Mouse (Mus musculus) gastrocnemius, postnatal 10 days (tissue): Measurements from ENCODE around the gene Agbl4. TPM values are rescaled to one million over a fixed set of nuclear protein-coding genes. Genes with fewer than 3 reads are reported as not detected.

Experiments used
- DNase-seq: peaks from one replicate; pipeline ENCODE4 v3.0.0; 2021; ENCODE audit warnings: mixed read lengths
- total RNA-seq, 2 experiments: library from RNA; stranded (reverse); gene quantifications; 2 replicates each; pipeline ENCODE4 v1.2.3; 2021

Gene Agbl4
- total RNA-seq, 2 experiments from 2014 or later, result 0.12 TPM; not detected in 1

DNA sequence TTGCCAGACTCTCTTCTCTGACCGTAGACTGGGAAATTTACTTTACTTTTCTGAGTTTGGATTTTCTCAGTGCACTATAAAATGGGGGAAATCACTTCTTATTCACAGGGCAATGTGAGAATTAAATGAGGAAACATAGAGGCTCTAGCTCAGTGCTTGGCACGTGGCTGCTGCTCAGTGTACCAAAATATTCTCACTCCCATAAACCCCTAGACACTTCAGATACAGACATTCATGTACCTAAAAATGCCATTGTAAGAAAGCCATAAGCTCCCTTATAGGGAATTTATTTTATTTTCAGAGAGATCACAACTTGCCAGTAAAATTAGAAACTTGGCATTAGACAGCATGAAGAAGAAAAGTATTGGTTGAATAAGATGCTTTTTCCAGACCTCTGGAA lies 883.5 kb downstream of the Agbl4 start:
- DNase-seq, result no peak

DNA sequence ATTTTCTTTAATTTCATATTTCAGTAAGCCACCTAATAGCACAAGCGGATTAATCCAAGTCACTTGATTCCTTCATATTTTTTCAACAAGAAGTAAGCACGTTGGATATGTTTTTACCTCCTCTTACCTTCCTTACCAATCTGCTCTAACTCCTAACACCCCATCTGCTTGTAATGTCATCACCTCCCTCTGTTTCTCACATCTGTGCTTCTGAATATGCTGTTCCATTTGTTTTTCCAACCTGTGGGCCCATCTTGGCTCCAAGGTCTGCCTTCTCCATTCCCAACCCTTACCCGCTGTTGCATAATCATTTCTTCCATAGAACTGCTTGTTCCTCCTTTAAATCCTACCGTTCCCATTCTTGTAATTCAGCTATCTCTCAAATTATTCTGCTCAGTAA lies 884.4 kb downstream of the Agbl4 start:
- DNase-seq, result no peak

DNA sequence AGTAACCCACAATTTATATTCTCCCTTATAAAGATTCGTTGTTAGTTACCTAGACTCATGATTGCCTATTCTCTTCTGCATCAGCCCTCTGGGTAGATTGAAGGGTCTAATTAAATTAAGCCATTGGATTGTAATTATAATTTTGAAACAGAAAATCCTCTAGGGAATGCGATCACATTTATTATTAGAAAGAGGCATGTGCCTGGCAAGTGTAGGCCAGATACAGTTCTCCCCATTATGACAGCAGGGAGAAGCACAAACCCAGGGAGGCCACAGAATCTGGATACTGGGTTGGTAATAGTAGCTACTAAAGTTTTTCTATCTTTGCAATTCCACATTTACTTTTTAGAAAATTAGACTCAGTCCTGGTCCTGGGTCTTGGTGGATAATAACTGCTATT lies 887.2 kb downstream of the Agbl4 start:
- no peak for DNase-seq

DNA sequence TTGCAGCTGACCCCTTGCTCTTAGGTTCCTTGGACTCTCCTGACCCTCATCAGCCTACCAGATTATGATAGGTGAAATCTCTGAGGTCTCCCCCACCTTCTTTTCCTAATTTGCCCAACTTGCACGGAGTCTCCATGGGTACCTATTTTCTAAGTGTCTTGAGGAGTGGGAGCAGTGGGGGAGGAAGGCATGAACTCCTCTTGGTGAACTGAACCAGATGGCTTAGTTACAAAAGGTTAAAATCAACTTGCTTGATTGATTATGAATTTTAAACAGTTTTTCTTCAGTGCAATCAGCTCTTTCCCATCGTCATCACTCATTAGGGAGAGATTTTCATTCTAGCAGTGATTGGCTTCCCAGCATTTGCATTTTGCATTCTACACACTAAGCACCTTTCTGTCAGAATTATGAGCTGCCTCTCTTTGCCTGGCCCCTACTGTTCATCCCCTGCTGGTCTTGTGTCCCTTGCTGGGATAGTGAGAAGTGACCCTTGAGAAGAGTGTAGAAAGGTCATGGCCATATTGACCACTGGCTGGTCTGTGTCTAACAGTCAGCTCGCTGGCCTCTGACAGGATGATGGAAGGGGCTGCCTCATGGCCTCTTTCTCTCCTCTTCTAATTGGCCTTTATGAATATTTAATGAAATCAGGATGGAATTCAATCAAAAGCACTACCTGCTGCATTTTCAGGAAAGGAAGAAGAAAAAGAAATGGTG lies 897.2 kb downstream of the Agbl4 start:
- no peak for DNase-seq

DNA sequence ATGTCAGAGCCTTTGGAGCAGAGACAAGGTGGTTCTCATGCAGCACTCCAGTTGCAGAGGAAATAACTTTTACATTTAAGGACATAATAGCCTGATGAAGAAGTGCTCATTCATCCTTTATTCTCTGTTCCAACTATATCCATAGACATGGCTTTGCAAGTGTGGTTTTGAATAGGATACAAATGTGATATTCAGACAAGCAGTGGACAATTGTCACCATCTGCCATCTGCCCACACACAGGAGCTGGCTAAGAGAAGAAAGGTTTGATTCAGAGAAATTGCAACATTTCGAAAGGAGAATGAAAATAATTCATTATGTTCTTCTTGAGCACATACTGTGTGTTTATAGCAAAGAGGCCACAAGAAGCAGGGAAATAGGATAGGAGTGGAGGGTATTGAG lies 909.1 kb downstream of the Agbl4 start:
- DNase-seq, result no peak

DNA sequence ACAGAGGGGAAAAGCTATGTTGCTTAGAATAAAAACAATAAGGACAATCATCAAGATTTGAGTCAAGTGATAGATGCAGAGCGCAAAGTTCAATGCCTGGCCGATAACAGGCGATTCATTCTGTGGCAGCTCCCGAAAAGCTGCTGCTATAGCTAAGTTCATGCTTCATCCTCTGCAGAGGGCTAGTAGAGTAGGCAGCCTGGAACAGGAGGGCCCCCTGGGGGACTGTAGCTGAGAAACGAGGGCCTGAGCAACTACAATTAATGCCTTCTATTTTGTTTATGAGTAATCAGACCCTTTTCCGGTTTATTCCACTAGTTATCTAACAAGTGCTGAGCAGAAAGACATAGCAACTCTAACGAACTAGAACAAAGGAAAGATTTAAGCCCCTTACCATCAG lies 909.7 kb downstream of the Agbl4 start:
- no peak for DNase-seq

DNA sequence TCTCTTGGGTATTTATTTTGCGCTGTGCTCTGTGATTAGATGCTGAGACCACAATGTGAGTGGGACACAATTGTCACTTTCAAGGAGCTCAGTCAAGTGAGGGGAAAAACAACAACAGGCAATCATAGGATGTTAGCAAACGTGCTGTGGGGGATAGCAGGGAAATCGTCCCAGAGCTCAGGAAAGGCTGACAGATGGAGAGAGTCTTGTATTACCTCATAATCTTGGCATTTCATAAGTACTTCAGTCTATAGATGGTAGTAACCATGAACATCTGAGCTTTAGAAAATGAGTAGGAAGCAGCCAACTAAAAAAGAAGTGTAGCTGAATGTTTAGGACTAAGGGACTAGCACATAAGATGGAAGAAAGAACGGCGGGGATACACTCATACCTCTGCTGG lies 910.2 kb downstream of the Agbl4 start:
- no peak for DNase-seq

DNA sequence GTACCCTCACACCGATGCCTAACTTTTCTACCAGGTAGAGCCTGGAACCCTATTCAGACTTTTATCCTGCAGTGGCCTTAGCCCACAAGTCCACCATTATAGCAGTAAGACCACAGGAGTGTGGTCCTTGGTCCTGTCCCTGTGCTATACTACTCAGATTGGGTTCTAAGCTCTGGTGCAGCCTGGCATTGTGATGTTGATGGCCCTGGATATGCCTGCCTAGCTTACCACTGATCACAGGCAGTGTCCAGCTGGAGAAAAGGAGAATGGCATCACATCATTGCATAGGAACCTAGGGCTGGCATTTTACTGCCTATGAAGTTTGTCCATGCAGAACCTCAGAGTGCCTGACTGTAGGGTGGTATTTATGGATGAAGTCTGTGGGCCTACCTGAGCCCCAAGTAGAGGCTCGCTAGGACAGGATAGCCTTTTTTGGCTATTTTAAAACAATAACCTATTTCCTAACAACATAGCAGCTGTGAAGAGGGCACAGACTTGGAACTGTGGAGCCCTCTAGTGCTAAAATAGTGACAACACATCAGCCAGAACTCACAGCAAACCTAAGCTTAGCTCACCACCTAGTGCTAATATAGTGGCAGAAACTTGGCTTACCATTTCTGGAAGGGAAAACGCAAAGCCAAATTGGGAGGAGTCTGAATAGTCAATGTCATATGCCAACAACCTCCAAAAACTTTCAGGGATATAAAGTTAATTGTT lies 911.3 kb downstream of the Agbl4 start:
- DNase-seq, result no peak

DNA sequence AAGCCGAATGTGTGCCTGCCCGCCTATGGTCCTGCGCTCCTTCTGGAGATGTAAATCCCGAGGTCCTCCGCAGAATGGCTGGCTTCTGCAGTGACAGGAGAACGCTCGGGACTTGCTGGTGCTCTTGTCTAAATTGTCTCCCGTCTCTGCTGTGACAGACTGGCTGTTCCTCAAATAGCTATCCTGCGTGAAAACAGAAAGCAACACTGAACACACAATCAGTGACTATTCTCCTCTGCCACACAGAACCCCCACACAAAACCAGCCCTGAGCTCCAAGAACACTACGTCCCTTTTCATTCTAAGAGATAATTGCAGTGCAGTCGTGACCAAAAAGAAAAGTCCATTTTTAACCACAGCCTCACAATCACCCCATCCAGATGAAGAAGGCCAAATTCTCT lies 929.6 kb downstream of the Agbl4 start:
- no peak for DNase-seq

DNA sequence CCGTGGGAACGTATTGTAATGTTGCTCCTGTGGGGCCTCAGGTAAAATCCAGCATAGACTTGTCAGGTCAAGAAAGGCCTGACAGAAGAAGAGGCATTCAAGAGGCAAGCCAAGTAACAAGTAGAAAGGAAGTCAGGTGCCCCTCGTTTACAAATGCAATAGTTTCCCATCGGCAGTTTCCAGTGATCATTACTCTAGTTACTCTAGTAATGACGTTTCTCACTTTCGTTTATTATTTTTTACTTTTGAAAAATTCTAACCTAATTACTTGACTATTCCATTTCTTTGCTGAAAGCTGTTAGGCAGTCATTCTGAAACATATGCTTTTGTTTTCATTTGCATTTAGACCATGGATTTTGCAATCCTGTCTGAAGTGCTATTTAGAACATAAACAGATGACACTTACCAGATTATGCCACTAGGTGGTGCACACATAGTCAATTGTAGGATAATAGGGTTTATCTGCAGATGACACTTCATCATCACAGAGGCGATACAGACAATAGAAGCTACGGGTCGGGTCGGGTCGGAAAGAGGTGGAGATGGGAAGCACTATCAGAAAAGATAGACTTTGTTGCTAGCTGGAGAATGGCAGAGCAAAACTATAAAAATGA lies 930.4 kb downstream of the Agbl4 start:
- no peak for DNase-seq

DNA sequence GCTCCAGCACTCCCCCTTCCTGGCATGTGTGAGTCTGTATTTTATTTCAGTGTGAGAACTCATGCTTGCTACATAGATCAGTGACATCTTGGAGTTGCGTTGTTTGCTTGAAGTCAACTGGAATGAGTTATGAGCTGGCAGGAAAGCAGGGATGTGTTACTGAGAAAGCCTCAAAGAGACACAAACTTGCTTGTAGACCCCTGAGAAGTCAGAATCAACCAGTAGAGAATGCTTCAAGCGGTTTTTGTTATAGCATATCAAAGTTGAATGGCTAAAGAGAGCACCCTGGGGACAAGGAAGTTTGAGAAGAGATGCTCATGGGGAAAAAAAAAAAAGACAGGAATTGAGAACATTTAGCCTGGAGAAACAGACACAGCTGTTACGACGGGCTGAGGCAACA lies 932.0 kb downstream of the Agbl4 start:
- DNase-seq, result no peak

DNA sequence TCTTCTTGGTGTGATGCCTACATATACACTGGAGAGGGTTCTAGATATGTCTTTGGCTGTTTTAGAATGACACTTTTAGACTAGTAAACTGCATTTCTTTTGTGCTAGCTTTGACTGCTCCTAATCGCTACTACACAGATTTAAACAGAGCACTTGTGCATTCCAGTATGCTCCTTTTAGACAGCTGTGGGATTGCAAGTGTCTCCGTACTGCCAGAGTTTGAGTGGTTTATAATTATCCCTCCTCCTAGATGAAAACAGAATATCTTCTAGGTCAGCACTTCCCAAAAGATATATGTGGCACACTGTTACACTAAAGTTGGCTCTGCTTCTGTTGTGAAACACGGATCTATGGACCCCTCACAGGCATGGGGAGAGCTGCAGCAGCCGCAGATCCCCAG lies 935.4 kb downstream of the Agbl4 start:
- DNase-seq, result no peak

DNA sequence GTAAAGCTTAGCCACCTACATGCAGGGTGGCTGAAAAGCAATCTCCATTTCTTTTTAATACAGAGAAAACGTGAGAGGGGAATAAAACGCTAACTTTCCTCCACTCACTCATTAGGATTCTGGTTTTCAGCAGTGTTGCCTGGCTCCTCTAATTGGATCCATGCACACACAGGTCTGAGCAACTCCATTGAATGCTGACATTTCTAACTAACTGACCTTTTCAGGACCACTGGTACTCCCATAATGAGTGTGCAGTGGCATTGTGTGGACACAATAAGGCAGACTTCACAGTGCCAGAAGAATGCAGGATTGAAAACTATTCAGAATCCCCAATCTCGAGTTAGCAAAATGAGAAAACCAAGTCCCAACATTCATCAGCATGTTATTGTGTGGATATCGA lies 952.5 kb downstream of the Agbl4 start:
- no peak for DNase-seq

DNA sequence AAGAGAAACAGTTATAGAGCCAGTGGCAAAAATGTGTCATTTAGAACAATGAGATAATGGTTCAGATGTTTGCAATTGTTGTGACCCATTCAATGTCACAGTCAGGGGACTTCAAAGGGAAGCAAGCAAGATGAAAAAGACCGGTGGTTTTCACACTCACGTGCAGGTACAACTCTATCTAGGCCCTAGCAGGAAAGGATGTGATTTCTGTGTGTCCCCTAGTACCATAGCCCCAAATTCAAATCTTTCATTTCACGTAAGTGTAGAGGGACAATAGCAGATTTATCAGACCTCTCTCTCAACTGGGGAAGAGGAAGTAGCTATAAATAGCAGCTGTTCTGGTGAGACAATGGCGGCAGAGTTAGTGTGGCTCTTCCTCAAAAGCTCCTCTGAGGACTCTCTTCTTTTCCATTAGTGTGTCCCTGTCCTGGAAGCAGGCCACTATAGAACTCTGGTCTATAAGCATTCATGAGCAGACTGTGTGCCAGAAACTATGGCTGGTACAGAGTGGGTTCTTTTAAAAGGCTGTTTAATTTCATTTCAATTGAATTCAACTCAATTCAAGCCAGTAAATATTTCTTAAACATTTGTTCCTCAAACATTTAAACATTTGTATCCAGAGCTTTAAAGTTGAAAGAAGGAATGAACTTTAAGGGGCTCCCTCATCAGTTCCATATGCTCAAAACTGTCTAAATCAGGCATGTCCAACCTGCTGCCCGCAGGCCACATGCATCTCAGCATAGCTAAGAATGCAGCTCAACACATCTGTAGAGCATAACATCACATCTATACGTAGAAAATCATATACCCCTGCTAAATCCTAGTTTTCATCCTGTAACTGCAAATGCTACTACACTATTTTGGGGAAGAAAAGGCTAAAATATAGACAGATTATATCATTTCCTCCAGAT lies 953.4 kb downstream of the Agbl4 start:
- no peak for DNase-seq

DNA sequence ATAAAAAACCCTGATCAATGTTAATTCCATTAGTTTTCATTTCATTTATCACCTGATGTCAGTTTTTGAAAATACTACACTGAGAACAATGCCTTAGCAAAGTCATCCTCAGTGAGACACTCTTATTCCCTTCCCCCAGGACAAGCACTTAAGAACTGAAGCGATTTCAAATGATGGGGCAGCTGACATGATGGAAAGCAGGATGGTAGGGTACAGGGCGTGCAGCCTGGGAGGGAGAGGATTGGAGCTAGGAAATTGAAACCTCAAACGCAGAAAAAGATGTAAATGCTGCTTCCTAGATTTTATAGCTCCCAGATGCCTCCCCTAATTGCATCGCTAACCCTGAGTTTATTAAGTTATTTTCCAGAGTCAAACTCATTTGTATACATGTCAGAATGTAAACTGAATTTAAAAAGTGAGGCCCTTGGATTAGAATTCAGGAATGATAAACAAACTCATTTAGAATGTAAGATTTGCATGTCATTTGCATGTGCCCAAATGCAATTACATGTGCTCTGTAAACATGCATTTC lies 959.2 kb downstream of the Agbl4 start:
- no peak for DNase-seq

DNA sequence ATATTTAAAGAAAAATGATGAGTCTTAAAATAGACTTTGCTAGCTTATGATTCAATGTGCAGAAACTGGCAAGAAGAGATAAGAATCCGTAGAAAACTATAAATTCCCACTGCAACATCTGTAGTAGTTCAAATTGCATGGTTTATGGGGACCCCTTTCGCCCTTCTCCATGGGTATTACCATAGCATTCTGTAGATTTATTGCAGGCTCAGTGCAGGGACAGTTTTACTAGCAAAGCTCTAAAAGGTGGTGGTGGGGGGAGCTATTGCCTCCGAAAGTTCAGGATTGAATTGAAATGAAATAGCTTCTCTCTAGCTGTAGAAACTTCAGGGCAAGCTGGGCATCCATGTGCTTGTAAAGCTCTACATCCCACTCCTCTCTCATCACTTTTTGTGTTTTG lies 959.7 kb downstream of the Agbl4 start:
- no peak for DNase-seq

DNA sequence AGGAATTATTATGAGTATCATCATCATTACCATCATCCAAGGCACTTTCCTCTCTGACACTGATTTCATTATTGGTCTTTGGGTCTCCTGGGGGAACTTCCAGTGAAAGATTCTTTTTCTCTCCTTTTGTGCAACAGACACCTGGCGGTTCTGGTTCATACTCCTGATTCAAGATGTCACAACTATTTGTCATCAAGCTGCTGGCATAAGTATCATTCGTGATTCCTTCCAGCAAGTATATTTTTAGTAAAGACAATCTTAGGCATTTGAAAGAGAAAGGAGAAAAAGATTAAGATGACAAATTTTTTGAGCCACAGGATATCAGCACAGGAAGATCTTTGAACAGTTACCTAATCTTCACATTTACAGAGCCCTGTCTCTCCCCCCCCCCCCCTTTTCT lies 966.7 kb downstream of the Agbl4 start:
- DNase-seq, result no peak

DNA sequence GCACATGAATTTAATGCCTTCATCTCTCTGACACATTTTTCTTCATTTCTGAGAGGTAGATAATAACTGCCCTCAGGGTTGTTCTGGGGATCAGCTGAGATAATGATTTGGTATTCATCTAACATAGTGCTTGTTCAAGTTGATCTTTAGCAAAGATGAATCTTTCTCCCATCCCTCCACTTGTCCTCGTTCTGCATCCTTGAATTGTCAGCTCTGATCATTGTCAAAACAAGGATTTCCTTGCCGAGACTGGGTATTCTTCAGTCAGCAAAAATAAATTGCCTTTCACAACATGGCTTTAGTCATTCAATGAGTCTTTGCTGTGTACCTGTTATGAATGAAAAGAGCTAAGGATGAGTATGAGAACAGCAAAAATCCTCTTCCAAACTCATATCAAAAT lies 970.3 kb downstream of the Agbl4 start:
- DNase-seq, result no peak

DNA sequence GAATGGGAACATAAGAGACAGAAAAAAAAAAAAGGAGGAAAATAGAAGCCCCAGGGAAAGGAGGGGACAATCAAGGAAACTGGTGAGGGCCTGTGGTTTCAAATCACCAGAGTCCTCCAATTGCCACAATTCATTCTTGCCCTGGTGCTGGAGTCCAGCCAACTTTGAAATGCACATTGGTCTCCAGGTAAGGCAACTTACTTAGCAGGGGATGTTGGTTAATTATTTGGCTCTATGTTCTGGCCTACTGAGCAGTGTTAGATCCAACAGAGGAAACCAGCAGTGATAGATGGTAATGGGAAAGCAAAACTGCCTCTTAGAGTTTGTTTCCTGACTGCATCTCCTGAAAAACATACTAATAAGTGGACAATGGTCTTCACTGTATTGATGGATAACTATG lies 979.7 kb downstream of the Agbl4 start:
- no peak for DNase-seq

DNA sequence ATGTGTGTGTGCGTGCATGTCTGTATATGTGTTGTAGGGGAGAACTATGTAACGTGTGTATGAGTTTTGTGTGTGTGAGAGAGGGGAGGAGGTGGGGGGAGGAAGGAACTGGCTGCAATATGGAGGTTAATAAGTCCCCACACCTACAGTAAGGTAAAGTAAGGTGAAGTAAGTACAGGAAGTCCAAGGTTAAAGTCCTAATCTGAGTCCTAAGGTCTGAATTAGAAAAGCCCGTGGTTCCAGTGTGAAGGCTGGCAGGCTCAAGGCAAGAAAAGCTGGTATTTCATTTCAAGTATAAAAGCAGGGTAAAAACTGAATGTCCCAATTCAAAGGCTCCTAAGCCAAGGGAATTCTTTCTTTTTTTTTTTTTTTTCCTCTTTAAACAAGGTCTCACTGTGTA lies 980.6 kb downstream of the Agbl4 start:
- no peak for DNase-seq

DNA sequence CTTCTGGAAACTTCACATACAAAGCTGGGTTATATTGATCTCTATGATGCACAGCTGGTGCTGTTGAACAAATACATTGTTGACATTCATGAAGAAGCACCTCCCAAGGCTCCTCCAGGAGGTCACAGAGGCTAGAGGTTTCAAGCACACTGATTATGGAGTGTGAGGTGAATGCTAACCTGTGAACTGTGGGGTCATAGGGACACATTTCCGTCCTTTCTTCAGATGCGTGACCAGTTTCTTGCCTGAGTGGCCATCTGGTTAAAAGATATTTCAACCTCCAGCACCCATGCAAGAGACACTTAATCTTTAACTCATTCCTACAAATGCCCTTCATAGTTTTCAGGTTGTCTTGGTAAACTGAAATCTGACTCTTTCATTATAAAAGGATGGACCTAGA lies 985.6 kb downstream of the Agbl4 start:
- DNase-seq, result no peak

DNA sequence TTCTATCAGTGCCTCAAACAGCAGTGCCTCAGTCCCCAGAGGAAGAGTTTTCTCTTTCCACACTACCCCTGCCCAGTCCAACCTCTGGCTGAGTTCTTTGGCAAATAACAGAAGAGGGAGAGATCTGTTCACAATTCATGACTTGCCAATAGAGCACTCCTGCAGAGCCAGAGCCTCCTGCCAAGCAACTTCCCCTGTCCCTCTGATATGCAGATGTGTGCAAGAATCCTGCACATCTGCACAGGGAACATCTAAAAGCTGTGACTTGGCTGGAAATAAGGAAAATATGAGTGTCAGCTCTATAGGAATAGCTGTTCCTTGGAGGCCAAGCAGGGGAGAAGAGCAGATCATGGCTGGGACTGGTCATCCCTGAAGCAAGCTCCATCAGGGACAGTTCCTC lies 993.3 kb downstream of the Agbl4 start:
- DNase-seq, result no peak

DNA sequence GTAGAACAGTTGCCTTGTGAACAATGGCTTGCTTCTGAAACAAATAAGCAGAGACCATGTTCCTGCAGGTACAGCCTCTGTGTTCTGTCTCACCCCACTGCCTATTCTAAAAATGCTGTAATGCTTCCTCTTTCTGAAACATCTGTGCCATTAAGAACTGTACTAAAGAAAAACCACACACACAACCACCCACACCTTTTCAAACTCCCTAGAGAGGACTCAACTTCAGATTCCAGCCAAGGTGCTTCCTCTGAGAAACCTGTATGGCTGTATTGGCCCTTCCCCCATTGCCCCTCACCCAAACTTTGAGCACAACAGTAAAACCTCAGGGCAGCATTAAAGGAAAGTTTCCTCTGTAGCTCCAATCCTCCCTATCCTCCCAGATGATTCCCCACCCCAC lies 1002.3 kb downstream of the Agbl4 start:
- no peak for DNase-seq
